Mouse (Mus musculus) adrenal gland, adult 18-20 months (tissue): ENCODE measurements around the gene Wfdc10. TPM values are rescaled to one million over a fixed set of nuclear protein-coding genes. Genes with fewer than 3 reads are reported as not detected.
A peak's percentile ranks its signal among the peaks of the same experiment; 100 is the strongest.

Experiments
- DNase-seq, 2 experiments: peaks; one replicate each; pipeline ENCODE4 v3.0.0; 2021 to 2022; ENCODE audit warnings: low spot score in 2 of 2
- long read RNA-seq, 2 experiments: library from polyadenylated mRNA; stranded (forward); transcript quantifications; one replicate each; pipeline ENCODE4 v2.0.0; 2021
- total RNA-seq, 2 experiments: library from RNA; stranded (reverse); gene quantifications; 1 replicate in 1 of 2; 2 replicates in 1 of 2; pipeline ENCODE4 v1.2.3; 2021

Wfdc10 gene
- not detected for total RNA-seq
- long read RNA-seq, experiment 1: 0 reads
- long read RNA-seq, experiment 2: 0 reads

- peak; percentile 44 to 48 for DNase-seq
Observed at GRCm38 (mm10) chr2:164655858-164656257, at the start of gene Wfdc10. Wfdc10 (plus strand) TSS chr2:164656046.

GRCm38 (mm10) chr2:164608781-164609180 is 47.1 kb upstream of the Wfdc10 start:
- DNase-seq: peak in 1 of 2 experiments; percentile 22

- peak in 1 of 2 experiments; percentile 53 for DNase-seq
Observed at GRCm38 (mm10) chr2:164613471-164613870, 42.4 kb upstream of the Wfdc10 start, which contains the start of the genes Wfdc6b and Wfdc8. Wfdc6b (plus strand) TSS chr2:164613522. Wfdc8 (minus strand) TSS chr2:164613626.

GRCm38 (mm10) chr2:164615386-164615785 is 40.5 kb upstream of the Wfdc10 start:
- DNase-seq: no peak

GRCm38 (mm10) chr2:164619050-164619449 is 36.8 kb upstream of the Wfdc10 start:
- DNase-seq: no peak

- DNase-seq: no peak
Observed at GRCm38 (mm10) chr2:164621775-164622174, 34.1 kb upstream of the Wfdc10 start.

GRCm38 (mm10) chr2:164635266-164635665 is 20.6 kb upstream of the Wfdc10 start:
- no peak for DNase-seq

GRCm38 (mm10) chr2:164638696-164639095 is 17.1 kb upstream of the Wfdc10 start, which contains the start of gene Wfdc16:
Wfdc16 (minus strand) TSS chr2:164638796.
- DNase-seq: no peak

GRCm38 (mm10) chr2:164641129-164641528 is 14.7 kb upstream of the Wfdc10 start:
- no peak for DNase-seq

- DNase-seq: no peak
Observed at GRCm38 (mm10) chr2:164641881-164642673, 13.8 kb upstream of the Wfdc10 start.

- no peak for DNase-seq
Observed at GRCm38 (mm10) chr2:164656483-164656882, 637 bp downstream of the Wfdc10 start, which contains the start of gene Wfdc9. Wfdc9 (minus strand) TSS chr2:164656583.

- DNase-seq: no peak
Observed at GRCm38 (mm10) chr2:164664851-164665250, 9.0 kb downstream of the Wfdc10 start.

GRCm38 (mm10) chr2:164670261-164670660 is 14.4 kb downstream of the Wfdc10 start:
- no peak for DNase-seq

GRCm38 (mm10) chr2:164670938-164671337 is 15.1 kb downstream of the Wfdc10 start:
- no peak for DNase-seq

GRCm38 (mm10) chr2:164673987-164674386 is 18.1 kb downstream of the Wfdc10 start, which contains the start of gene Wfdc11:
Wfdc11 (minus strand) TSS chr2:164674087.
- DNase-seq: no peak

GRCm38 (mm10) chr2:164676103-164676502 is 20.3 kb downstream of the Wfdc10 start:
- DNase-seq: no peak

GRCm38 (mm10) chr2:164676916-164677685 is 21.3 kb downstream of the Wfdc10 start:
- DNase-seq: no peak

- peak; percentile 54 to 55 for DNase-seq
Observed at GRCm38 (mm10) chr2:164678848-164679625, 23.2 kb downstream of the Wfdc10 start.

GRCm38 (mm10) chr2:164679906-164680305 is 24.1 kb downstream of the Wfdc10 start:
- DNase-seq: no peak

- no peak for DNase-seq
Observed at GRCm38 (mm10) chr2:164684807-164685206, 29.0 kb downstream of the Wfdc10 start, which contains the start of gene Wfdc13. Wfdc13 (plus strand) TSS chr2:164685107.

GRCm38 (mm10) chr2:164698201-164698600 is 42.4 kb downstream of the Wfdc10 start, which contains the start of gene Spint4:
Spint4 (plus strand) TSS chr2:164698501.
- DNase-seq: no peak
